Mouse (Mus musculus): ENCODE data around the gene H2-Q4. TPM values are rescaled to one million over a fixed set of nuclear protein-coding genes. Genes with fewer than 3 reads are reported as not detected.
"Not testable (repeated sequence)": the region's sequence is repeated elsewhere in the genome, so short reads cannot be mapped to it uniquely, and the experiment has no call there.

The H2-Q4 gene
- polyA plus RNA-seq, 1 experiment from 2014 or later = 4.0 TPM

DNA sequence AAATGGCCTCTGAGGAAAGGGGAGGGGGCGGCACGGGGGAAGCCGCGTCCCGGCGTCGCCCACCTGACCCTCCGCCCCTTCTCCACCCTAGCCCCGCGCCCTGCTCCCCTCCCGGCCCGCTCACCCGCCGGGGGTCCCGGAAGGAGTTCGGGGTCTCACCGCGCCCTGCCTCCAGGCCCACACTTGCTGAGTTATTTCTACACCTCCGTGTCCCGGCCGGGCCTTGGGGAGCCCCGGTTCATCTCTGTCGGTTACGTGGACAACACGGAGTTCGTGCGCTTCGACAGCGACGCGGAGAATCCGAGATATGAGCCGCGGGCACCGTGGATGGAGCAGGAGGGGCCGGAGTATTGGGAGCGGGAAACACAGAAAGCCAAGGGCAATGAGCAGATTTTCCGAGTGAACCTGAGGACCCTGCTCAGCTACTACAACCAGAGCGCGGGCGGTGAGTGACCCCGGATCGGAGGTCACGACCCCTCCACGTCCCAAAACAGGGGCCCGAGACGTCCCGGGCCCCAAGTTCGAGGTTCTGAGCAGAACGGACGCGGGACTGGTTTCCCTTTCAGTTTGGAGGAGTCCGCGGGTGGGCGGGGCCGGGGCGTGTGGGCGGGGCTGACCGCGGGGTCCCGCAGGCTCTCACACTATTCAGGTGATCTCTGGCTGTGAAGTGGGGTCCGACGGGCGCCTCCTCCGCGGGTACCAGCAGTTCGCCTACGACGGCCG lies 473 bp downstream of the H2-Q4 start:
- Histone ChIP-seq H3K9me3 (replicated peaks) (no peaks in the 10 kb centered on the region; the same call in 1 of the 2 replicates), H3K4me3 (replicated peaks) (peak overlapping the region; percentile 64), H3K27ac (no peak overlapping the region), H3K9ac (peak overlapping the region; percentile 57), H3K4me2 (peak overlapping the region; percentile 98), H3K36me3 (no peaks in the 10 kb centered on the region), H3K4me1 (0 out of 2 replicates have a peak, but pooled peaks cover 8% of the 10 kb centered on the region), H3K27me3 (peaks cover 9% of the 10 kb centered on the region; the same call in 1 of the 2 replicates)
- WGBS = under 1% methylated on average over 70 of the region's 70 CpGs
- ATAC-seq (replicated peaks; ENCODE audit: low FRiP score) = peak; percentile 76

DNA sequence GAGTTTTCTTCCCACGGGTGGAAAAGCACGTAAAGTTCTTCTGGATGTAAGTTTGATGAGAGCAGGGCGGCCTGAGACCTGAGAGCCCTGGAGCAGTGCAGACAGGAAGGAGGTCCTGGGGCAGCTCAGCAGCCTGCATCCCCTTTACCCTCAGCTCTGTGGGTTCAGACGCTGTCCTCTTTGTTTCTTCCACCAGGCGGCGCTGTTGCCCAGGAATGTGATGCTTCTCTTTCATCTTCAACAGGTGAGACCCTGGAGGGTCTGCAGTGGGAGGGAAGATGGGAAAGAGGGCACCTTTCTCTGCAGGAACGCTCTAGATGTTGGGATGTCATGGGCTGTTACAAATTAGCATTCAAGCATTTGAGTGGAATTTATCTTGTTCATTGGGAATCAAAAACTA lies 10.4 kb downstream of the H2-Q4 start:
- not testable (repeated sequence) for ATAC-seq (replicated peaks; ENCODE audit: low FRiP score); H3K27ac ChIP-seq; H3K27me3 ChIP-seq; H3K4me3 ChIP-seq (replicated peaks); H3K36me3 ChIP-seq; H3K9me3 ChIP-seq (replicated peaks); H3K4me2 ChIP-seq; H3K4me1 ChIP-seq; H3K9ac ChIP-seq
- WGBS = 7% methylated on average over 7 of the region's 7 CpGs

- not testable (repeated sequence) for H3K27ac ChIP-seq; H3K9ac ChIP-seq; H3K4me2 ChIP-seq; H3K36me3 ChIP-seq; H3K27me3 ChIP-seq; H3K4me3 ChIP-seq (replicated peaks); H3K4me1 ChIP-seq; ATAC-seq (replicated peaks; ENCODE audit: low FRiP score); H3K9me3 ChIP-seq (replicated peaks)
- 62% methylated on average over 2 of the region's 2 CpGs for WGBS
Measured at GRCm38 (mm10) chr17:35392671-35393070, 13.3 kb downstream of the H2-Q4 start.

- peak; percentile 88 for ATAC-seq (replicated peaks; ENCODE audit: low FRiP score)
- not testable (repeated sequence) for H3K27me3 ChIP-seq; H3K36me3 ChIP-seq; H3K4me1 ChIP-seq; H3K9ac ChIP-seq; H3K9me3 ChIP-seq (replicated peaks); H3K27ac ChIP-seq
- Histone ChIP-seq H3K4me3 (replicated peaks) (peak overlapping the region; percentile 33), H3K4me2 (peak overlapping the region; percentile 62)
- 1% methylated on average over 50 of the region's 75 CpGs for WGBS
Measured at GRCm38 (mm10) chr17:35393864-35394800, 14.7 kb downstream of the H2-Q4 start.

DNA sequence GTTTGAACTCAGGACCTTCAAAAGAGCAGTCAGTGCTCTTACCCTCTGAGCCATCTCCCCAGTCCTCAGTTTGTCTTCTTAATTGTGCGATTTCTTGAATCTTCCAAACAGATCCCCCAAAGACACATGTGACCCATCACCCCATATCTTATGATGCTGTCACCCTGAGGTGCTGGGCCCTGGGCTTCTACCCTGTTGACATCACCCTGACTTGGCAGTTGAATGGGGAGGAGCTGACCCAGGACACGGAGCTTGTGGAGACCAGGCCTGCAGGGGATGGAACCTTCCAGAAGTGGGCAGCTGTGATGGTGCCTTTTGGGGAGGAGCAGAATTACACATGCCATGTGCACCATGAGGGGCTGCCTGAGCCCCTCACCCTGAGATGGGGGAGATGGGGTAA lies 17.5 kb downstream of the H2-Q4 start:
- H3K36me3 ChIP-seq; H3K27ac ChIP-seq; H3K27me3 ChIP-seq; H3K9me3 ChIP-seq (replicated peaks); H3K4me1 ChIP-seq; ATAC-seq (replicated peaks; ENCODE audit: low FRiP score); H3K4me3 ChIP-seq (replicated peaks); H3K9ac ChIP-seq; H3K4me2 ChIP-seq: not testable (repeated sequence)
- WGBS = 82% methylated on average over 2 of the region's 2 CpGs

DNA sequence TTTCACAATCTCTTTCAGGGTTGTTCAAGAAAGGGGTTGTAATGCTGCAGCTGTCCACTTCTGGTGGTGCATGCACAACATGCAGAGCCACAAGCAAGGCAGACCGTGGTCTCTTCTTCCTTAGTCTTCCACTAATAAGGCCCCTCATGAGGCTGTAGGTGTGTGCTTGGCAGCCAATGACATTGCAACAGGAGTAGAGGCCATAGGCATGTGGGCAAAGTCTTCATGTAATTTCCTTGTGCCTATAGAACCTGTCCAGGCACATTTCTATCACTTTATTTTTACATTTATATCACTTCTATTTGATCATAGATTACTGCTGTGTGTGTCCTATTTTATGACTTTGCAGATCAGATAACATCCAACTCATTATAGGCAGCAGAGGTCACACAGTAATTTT lies 33.6 kb downstream of the H2-Q4 start:
- H3K4me2 ChIP-seq; H3K9ac ChIP-seq; ATAC-seq (replicated peaks; ENCODE audit: low FRiP score); H3K4me3 ChIP-seq (replicated peaks); H3K9me3 ChIP-seq (replicated peaks); H3K27ac ChIP-seq; H3K27me3 ChIP-seq; H3K4me1 ChIP-seq; H3K36me3 ChIP-seq: not testable (repeated sequence)
- WGBS = no CpG with 5 or more reads among the region's 1 CpGs

DNA sequence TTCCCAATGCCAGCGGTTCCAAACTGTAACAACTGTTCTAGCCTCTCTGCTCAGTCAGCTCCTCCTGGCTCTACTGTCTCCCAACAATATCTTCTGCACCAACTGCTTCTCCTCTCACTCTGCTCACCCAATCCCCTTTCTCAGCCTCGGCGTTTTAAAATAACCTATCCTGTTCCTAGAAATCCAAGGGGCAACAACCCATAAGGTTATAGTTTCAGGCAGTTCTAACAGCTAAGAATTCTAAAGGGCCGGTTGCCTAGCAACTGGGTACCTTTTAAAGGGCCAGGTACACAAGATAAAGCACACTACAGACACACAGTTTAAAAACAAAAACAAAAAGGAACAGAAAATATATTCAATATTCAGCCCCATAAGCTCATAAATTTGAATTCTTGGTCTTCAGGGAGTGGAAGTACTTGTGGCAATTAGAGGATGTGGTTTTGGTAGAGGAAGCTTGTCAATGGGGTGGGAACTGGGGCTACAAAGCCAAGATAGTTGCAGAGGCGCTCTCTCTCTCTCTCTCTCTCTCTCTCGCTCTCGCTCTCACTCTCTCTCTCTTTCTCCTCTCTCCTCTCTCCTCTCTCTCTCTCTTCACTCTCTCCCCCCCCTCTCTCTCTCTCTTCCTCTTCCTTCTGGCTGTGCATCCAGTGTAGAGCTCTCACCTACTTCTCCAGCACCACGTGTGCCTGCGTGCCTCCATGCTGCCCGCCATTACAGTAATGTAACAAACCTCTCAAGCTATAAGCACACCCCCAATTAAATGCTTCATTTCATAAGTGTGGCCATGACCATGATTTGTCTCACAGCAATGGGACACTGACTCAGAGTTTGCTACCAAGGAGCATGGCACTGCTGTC lies 36.1 kb downstream of the H2-Q4 start:
- not testable (repeated sequence) for H3K27me3 ChIP-seq; H3K4me2 ChIP-seq; H3K9ac ChIP-seq; ATAC-seq (replicated peaks; ENCODE audit: low FRiP score); H3K27ac ChIP-seq; H3K36me3 ChIP-seq; H3K4me1 ChIP-seq; H3K4me3 ChIP-seq (replicated peaks); H3K9me3 ChIP-seq (replicated peaks)
- WGBS = 72% methylated on average over 3 of the region's 10 CpGs

DNA sequence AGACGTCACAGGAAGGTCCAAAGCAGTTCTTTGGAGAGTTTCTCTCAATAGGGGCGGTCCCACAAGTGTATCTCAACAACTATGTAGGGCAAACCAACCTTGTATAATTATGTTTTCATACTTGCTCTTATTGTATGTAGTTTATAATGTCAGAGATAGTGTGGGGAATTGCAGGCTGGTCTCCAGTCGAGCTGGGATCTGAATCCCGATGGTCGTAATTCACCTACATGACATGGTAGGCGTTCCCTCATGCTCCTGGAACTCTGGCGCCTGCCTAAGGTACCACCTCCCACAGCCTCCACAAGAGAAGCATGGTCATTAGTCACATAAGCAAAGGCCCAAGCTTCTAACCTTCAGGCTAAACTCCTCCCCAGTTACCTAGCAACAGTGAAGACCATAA lies 39.4 kb downstream of the H2-Q4 start:
- no peaks in the 10 kb centered on the region for H3K36me3 ChIP-seq
- H3K9me3 ChIP-seq (replicated peaks) = no peaks in the 10 kb centered on the region
- no peak overlapping the region for H3K27ac ChIP-seq
- H3K4me3 ChIP-seq (replicated peaks) = no peak overlapping the region
- no peak for ATAC-seq (replicated peaks; ENCODE audit: low FRiP score)
- H3K4me2 ChIP-seq = no peak overlapping the region
- H3K4me1 ChIP-seq = no peaks in the 10 kb centered on the region
- 0 out of 2 replicates have a peak, but pooled peaks cover 12% of the 10 kb centered on the region for H3K27me3 ChIP-seq
- 56% methylated on average over 7 of the region's 7 CpGs for WGBS
- H3K9ac ChIP-seq = no peak overlapping the region

- H3K9ac ChIP-seq; H3K36me3 ChIP-seq; H3K27ac ChIP-seq; H3K4me2 ChIP-seq; H3K4me1 ChIP-seq; H3K9me3 ChIP-seq (replicated peaks); ATAC-seq (replicated peaks; ENCODE audit: low FRiP score); H3K4me3 ChIP-seq (replicated peaks): not testable (repeated sequence)
- peaks cover 16% of the 10 kb centered on the region for H3K27me3 ChIP-seq
- WGBS = 67% methylated on average over 4 of the region's 4 CpGs
Measured at GRCm38 (mm10) chr17:35419564-35419963, 40.1 kb downstream of the H2-Q4 start.

DNA sequence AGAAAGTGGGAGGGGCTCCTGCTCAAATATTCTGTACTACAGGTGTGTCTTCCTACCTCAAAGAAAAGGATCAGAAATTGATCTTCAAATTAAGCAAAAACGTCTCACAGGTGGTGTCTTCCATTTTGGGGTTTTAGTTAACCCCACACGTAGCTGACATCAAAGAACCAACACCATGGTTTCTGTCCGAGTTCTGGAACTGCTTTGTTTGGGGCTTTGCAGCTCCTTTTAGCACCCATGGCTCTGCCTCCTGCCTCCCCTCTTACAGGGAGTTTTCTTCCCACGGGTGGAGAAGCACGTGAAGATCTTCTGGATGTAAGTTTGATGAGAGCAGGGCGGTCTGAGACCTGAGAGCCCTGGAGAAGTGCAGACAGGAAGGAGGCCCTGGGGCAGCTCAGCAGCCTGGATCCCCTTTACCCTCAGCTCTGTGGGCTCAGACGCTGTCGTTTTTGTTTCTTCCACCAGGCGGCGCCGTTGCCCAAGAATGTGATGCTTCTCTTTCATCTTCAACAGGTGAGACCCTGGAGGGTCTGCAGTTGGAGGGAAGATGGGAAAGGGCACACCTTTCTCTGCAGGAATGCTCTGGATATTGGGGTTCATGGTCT lies 40.9 kb downstream of the H2-Q4 start:
- not testable (repeated sequence) for H3K36me3 ChIP-seq; H3K4me2 ChIP-seq; ATAC-seq (replicated peaks; ENCODE audit: low FRiP score); H3K4me1 ChIP-seq; H3K9me3 ChIP-seq (replicated peaks); H3K4me3 ChIP-seq (replicated peaks); H3K9ac ChIP-seq; H3K27ac ChIP-seq
- H3K27me3 ChIP-seq = peaks cover 23% of the 10 kb centered on the region
- 15% methylated on average over 11 of the region's 11 CpGs for WGBS

DNA sequence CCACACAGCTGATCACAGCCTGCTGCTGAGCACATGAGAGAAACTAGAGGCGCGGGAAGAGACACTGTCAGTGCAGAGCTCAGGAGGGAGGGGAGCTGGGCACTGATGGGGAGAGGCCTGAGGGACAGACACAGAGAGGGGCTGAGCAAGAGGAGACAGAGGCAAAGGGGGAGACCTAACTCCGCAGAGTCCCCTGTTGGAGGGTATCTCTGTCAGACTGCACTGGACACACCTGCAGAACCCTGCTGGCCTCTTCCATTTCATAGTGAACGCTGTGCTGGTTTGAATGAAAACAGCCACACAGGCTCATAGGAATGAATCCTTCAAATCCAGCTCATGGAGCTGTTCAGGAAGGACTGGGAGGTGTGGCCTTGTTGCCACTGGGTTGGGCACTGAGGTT lies 41.9 kb downstream of the H2-Q4 start:
- not testable (repeated sequence) for H3K36me3 ChIP-seq; H3K9me3 ChIP-seq (replicated peaks); H3K27ac ChIP-seq; H3K4me2 ChIP-seq; H3K4me3 ChIP-seq (replicated peaks); H3K9ac ChIP-seq; ATAC-seq (replicated peaks; ENCODE audit: low FRiP score)
- Histone ChIP-seq H3K4me1 (peaks cover 12% of the 10 kb centered on the region), H3K27me3 (peaks cover 33% of the 10 kb centered on the region)
- 93% methylated on average over 4 of the region's 4 CpGs for WGBS

Data from kidney, embryonic 15.5 days (tissue).